Mouse (Mus musculus) neural tube, embryonic 12.5 days (tissue): ENCODE measurements at regions not wholly inside any gene's neighbourhood (a gene's known extent, or its start where the extent isn't known, plus 50 kb on each side); places are given as distances from the start of the nearest gene placed in this dataset.

Source experiments
- ATAC-seq: fragments of 200-750 bp; cut with Nextera tagmentation; 2 replicates; pipeline ENCODE4 v1.8.0; 2017; ENCODE audit warnings: low read depth, mild to moderate bottlenecking, moderate TSS enrichment, moderate library complexity; ENCODE audit not compliant: low FRiP score
- H3K27ac ChIP-seq: fragments of 300-500 bp; sonication (generic); 2 replicates; pipeline ENCODE4 v1.5.1; 2016
- H3K27me3 ChIP-seq: fragments of 300-500 bp; sonication (generic); replicated peaks from 2 replicates; pipeline ENCODE4 v1.6.1; 2016; ENCODE audit warnings: mild to moderate bottlenecking
- H3K36me3 ChIP-seq: fragments of 300-500 bp; sonication (generic); 2 replicates; pipeline ENCODE4 v1.6.1; 2016; ENCODE audit warnings: mild to moderate bottlenecking
- H3K4me1 ChIP-seq: fragments of 300-500 bp; sonication (generic); 2 replicates; pipeline ENCODE4 v1.6.1; 2016
- H3K4me2 ChIP-seq: fragments of 300-500 bp; sonication (generic); replicated peaks from 2 replicates; pipeline ENCODE4 v1.6.1; 2016; ENCODE audit warnings: mild to moderate bottlenecking
- H3K4me3 ChIP-seq: fragments of 300-500 bp; sonication (generic); 2 replicates; pipeline ENCODE4 v1.5.1; 2016
- H3K9ac ChIP-seq: fragments of 300-500 bp; sonication (generic); 2 replicates; pipeline ENCODE4 v1.6.1; 2016; ENCODE audit warnings: mild to moderate bottlenecking
- H3K9me3 ChIP-seq: fragments of 300-500 bp; sonication (generic); 2 replicates; pipeline ENCODE4 v1.6.1; 2016; ENCODE audit warnings: mild to moderate bottlenecking
- WGBS: fragments of 180-500 bp; shearing (Covaris S2); methylation state at CpG from one replicate; pipeline ENCODE4 v1.1.7; 2016; 5-methylcytosine and 5-hydroxymethylcytosine counted together

DNA sequence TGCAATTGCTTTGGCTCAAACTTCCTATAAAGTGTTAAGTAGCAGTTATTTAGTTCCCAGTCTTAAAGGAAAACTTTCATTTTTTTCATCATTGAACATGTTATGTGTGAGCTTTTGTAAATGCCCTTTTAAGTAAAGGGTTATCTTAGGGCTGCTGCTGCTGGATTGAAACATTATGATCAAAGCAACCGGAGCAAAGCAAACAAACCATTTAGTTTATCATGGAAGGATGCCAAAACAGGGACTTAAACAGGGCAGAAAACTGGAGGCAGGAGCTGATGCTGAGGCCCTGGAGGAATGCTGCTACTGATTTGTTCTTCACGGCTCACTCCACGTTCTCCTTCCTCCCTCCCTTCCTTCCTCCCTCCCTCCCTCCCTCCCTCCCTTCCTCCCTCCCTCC is 111.3 kb upstream of the Nr2f1 start:
- no peak for ATAC-seq
- H3K9me3 ChIP-seq = no peaks in the 10 kb centered on the region
- no peaks in the 10 kb centered on the region for H3K4me1 ChIP-seq
- WGBS = 57% methylated on average over 3 of the region's 3 CpGs
- H3K27me3 ChIP-seq = no peaks in the 10 kb centered on the region
- no peak overlapping the region for H3K9ac ChIP-seq
- no peak overlapping the region for H3K4me3 ChIP-seq
- H3K27ac ChIP-seq = no peak overlapping the region
- no peaks in the 10 kb centered on the region for H3K36me3 ChIP-seq
- H3K4me2 ChIP-seq = no peak overlapping the region
